Mouse (Mus musculus): ENCODE measurements around the gene Tnfaip8l1.

DNA sequence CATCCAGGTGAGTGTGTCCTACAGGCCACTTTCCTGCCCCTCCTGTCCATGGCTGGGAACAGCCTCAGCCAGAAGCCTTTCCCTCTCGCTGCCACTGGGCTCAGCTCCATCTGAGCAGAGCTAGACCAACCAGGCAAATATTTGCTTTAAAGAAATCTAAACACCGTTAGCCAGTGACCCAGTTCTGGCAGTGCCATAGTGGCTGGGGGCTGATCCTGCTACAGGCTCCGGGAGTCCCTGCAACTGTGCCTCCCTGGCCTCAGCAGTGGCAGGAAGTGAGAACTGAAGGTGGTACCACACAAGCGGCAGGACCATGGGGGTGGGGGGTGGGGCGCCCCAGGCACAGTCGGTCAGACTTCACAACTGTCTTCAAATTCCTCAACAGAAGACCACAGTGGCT, 50.4 kb downstream of the Tnfaip8l1 start:
- TF ChIP-seq ZMIZ1 (IDR thresholded peaks at IDR 0.05; ENCODE audit: low read depth, low read length) (no peak), MXI1 (IDR thresholded peaks at IDR 0.05; ENCODE audit: low read depth, low read length) (no peak), CTCF (IDR thresholded peaks at IDR 0.05 in 2 of 3, conservative IDR thresholded peaks at IDR 0.05 in 1 of 3; ENCODE audit: control insufficient read depth in 1 of 3, insufficient read depth in 1 of 3, low read depth in 2 of 3, low read length in 3 of 3, poor library complexity in 1 of 3, severe bottlenecking in 1 of 3) (no peak), POLR2A (IDR thresholded peaks at IDR 0.05; ENCODE audit: control insufficient read depth in 1 of 2, insufficient read depth in 1 of 2, low read depth in 1 of 2, low read length in 2 of 2, poor library complexity in 1 of 2) (no peak), POLR2AphosphoS5 (IDR thresholded peaks at IDR 0.05; ENCODE audit: borderline replicate concordance, low read depth, low read length) (no peak), UBTF (IDR thresholded peaks at IDR 0.05; ENCODE audit: borderline replicate concordance, insufficient read depth, low read depth, low read length) (no peak), HCFC1 (IDR thresholded peaks at IDR 0.05; ENCODE audit: low read depth, low read length) (no peak), GABPA (IDR thresholded peaks at IDR 0.05; ENCODE audit: low read depth, low read length) (no peak), CHD2 (IDR thresholded peaks at IDR 0.05; ENCODE audit: low read length) (no peak), NELFE (IDR thresholded peaks at IDR 0.05; ENCODE audit: low read depth, low read length) (no peak)
